Mouse (Mus musculus) megakaryocyte, embryonic 14.5 days (primary cell): ENCODE data around the gene Ushbp1.

Source experiments
- FLI1 ChIP-seq: IDR thresholded peaks from 2 replicates; pipeline ENCODE4 v1.6.1; 2012; ENCODE audit warnings: low read length, inconsistent platforms, mixed read lengths
- GATA1 ChIP-seq: IDR thresholded peaks from 3 replicates; pipeline ENCODE4 v1.6.1; 2012; ENCODE audit warnings: mixed read lengths, low read length, inconsistent platforms, borderline replicate concordance

DNA sequence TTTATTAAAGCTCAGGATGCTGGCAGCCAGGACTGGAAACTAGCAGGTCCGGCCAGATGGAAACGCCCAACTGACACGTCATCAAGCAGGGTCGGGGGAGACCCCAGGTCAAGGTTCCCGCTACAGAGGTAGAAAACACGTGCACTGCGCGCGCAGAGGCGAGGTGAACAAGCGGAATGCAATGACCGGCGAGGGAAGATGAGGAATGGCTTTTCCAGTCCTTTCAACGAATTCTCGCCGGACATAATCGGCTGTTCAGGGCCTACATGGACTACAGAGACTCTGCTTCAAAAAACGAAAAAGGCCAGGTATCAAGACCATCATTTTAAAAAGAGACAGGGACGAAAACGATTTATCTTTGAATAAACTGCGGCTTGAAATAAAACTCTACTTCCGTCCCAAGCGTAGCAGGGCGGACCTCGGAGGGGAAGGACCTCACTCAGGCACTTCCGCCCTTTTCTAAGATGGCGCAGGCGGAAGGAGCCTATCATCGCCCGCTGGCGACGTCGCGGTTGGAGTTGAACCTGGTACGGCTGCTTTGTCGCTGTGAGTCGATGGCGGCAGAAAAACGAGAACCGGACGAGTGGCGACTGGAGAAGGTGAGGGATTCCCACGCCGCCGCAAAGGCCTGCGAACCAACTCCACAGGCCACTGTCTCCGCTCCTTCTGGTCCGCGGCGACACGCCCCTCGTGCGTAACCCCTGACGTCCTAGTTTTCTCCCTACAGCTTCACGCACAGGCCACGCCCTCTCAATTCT lies 28.7 kb downstream of the Ushbp1 start, which contains the start of gene Use1:
- TF ChIP-seq GATA1: no peak
- no peak for TF ChIP-seq FLI1
